Mouse (Mus musculus): ENCODE measurements around the gene Fam234b. TPM values are rescaled to one million over a fixed set of nuclear protein-coding genes. Genes with fewer than 3 reads are reported as not detected.

Fam234b gene
- polyA plus RNA-seq, 1 experiment from 2014 or later, result 17.1 TPM

DNA sequence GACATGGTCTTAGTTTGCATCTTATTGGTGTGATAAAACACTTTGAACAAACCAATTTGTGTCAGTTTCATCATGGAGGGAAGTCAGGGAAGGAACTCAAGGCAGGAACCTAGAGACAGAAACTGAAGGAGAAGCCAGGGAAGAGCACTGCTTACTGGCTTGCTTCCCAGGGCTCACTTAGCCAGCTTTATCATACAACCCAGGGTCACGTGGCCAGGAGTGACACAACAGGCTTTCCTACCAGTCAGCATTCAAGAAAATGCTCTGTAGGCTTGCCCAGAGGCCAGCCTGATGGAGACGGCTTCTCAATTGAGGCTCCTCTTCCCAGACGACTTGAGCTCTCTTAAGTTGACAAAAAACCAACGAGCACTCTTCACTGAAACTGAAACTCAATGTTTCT, 2.9 kb upstream of the Fam234b start:
- DNase-seq (no peak), ATAC-seq (no peak)
- no peaks in the 10 kb centered on the region for H3K27me3 ChIP-seq (ENCODE audit: insufficient read depth, low read length)
- no peak overlapping the region for H3K4me3 ChIP-seq (ENCODE audit: low read depth, low read length)
- H3K9ac ChIP-seq (replicated peaks), result no peak overlapping the region
- WGBS (ENCODE audit: insufficient replicate concordance), result 65% methylated on average over 4 of the region's 4 CpGs
- peak overlapping the region; percentile 58; the same call in 1 of the 2 replicates for H3K27ac ChIP-seq (ENCODE audit: low read depth)
- peak overlapping the region; percentile 82 for H3K4me2 ChIP-seq (ENCODE audit: low read depth, low read length)
- H3K4me1 ChIP-seq (ENCODE audit: insufficient read depth), result peaks cover 28% of the 10 kb centered on the region
- no peaks in the 10 kb centered on the region for H3K9me3 ChIP-seq (ENCODE audit: low read length)
- no peaks in the 10 kb centered on the region for H3K36me3 ChIP-seq (replicated peaks; ENCODE audit: insufficient read depth, low read length)
- no peak for TF ChIP-seq EP300 (IDR thresholded peaks at IDR 0.05; ENCODE audit: low read depth)
- no peak for TF ChIP-seq CTCF (IDR thresholded peaks at IDR 0.05; ENCODE audit: low read depth)

DNA sequence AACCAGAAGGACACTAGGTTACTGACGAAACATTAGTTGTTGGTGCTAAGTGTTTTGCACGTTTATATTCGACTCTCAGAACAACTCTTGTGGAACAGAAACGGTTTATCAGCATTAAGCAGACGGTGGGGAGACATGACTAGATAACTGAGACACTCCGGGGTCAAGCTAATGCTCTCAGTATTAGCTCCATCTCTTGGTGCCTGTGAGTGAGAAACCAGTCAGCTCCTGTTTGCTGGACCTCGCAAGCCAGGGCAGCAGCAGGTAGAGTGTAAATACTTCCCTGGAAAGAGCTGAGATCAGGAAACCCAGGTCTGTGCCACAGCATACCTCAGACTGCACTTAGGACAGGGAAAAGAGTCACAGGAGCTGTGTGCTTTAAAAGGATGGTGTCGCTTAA, 1.1 kb upstream of the Fam234b start:
- peak; percentile 97 for TF ChIP-seq EP300 (IDR thresholded peaks at IDR 0.05; ENCODE audit: low read depth)
- TF ChIP-seq CTCF (IDR thresholded peaks at IDR 0.05; ENCODE audit: low read depth), result no peak
- ATAC-seq (peak; percentile 66), DNase-seq (peak; percentile 41)
- Histone ChIP-seq H3K36me3 (replicated peaks; ENCODE audit: insufficient read depth, low read length) (no peaks in the 10 kb centered on the region), H3K27ac (ENCODE audit: low read depth) (peak overlapping the region; percentile 95), H3K4me2 (ENCODE audit: low read depth, low read length) (peak overlapping the region; percentile 82), H3K4me3 (ENCODE audit: low read depth, low read length) (peak overlapping the region; percentile 90), H3K9ac (replicated peaks) (peak overlapping the region; percentile 85), H3K4me1 (ENCODE audit: insufficient read depth) (peaks cover 39% of the 10 kb centered on the region), H3K27me3 (ENCODE audit: insufficient read depth, low read length) (no peaks in the 10 kb centered on the region), H3K9me3 (ENCODE audit: low read length) (no peaks in the 10 kb centered on the region)
- 40% methylated on average over 8 of the region's 8 CpGs for WGBS (ENCODE audit: insufficient replicate concordance)

DNA sequence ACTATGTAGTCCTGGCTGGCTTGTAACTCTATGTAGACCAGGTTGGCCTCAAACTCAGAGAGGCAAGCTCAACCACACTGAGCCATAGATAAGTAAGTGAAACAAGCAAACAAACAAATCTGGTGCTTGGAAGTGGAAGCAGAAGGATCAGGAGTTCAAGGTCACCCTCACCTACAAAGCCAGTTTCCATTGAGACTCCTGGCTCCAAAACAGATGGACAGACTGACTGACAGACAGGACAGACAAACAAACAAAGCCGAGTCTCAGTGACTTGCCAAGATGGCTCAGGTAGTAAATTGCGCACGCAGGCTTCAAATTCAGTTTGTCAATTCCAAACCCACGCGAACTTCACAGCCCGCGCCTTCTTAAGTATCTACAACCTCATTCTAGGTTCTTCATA, 331 bp upstream of the Fam234b start:
- H3K4me2 ChIP-seq (ENCODE audit: low read depth, low read length), result peak overlapping the region; percentile 82
- H3K9me3 ChIP-seq (ENCODE audit: low read length), result no peaks in the 10 kb centered on the region
- no peaks in the 10 kb centered on the region for H3K27me3 ChIP-seq (ENCODE audit: insufficient read depth, low read length)
- peak; percentile 4 for ATAC-seq
- 5% methylated on average over 7 of the region's 7 CpGs for WGBS (ENCODE audit: insufficient replicate concordance)
- H3K27ac ChIP-seq (ENCODE audit: low read depth), result peak overlapping the region; percentile 95
- no peak for DNase-seq
- no peaks in the 10 kb centered on the region for H3K36me3 ChIP-seq (replicated peaks; ENCODE audit: insufficient read depth, low read length)
- peak overlapping the region; percentile 85 for H3K9ac ChIP-seq (replicated peaks)
- H3K4me3 ChIP-seq (ENCODE audit: low read depth, low read length), result peak overlapping the region; percentile 90
- TF ChIP-seq EP300 (IDR thresholded peaks at IDR 0.05; ENCODE audit: low read depth) (no peak), CTCF (IDR thresholded peaks at IDR 0.05; ENCODE audit: low read depth) (no peak)
- H3K4me1 ChIP-seq (ENCODE audit: insufficient read depth), result peaks cover 40% of the 10 kb centered on the region

DNA sequence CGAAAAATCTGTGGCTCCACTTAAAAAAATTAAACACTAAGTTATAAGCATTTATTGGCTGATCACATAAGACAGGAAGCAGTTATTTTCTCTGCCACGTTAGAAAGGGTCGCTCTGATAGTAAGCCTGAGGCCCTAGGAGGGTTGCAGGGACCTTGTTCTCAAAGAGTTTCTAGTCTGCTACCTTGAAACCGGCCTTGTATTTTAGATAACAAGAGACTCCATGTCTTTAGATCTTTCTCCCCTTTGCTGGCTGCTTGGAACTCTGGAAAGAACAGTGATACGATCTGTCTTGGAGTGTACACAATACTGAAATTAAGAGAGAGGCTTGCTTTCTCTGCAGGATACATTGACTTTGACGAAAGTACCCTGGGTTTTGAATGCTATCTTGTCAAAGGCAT, 949 bp downstream of the Fam234b start:
- DNase-seq (no peak), ATAC-seq (no peak)
- H3K4me1 ChIP-seq (ENCODE audit: insufficient read depth), result peaks cover 35% of the 10 kb centered on the region
- TF ChIP-seq EP300 (IDR thresholded peaks at IDR 0.05; ENCODE audit: low read depth) (no peak), CTCF (IDR thresholded peaks at IDR 0.05; ENCODE audit: low read depth) (no peak)
- peak overlapping the region; percentile 85 for H3K9ac ChIP-seq (replicated peaks)
- peak overlapping the region; percentile 95 for H3K27ac ChIP-seq (ENCODE audit: low read depth)
- peak overlapping the region; percentile 82 for H3K4me2 ChIP-seq (ENCODE audit: low read depth, low read length)
- peak overlapping the region; percentile 90 for H3K4me3 ChIP-seq (ENCODE audit: low read depth, low read length)
- no peaks in the 10 kb centered on the region for H3K27me3 ChIP-seq (ENCODE audit: insufficient read depth, low read length)
- WGBS (ENCODE audit: insufficient replicate concordance), result 37% methylated on average over 6 of the region's 6 CpGs
- H3K36me3 ChIP-seq (replicated peaks; ENCODE audit: insufficient read depth, low read length), result no peaks in the 10 kb centered on the region
- H3K9me3 ChIP-seq (ENCODE audit: low read length), result no peaks in the 10 kb centered on the region

DNA sequence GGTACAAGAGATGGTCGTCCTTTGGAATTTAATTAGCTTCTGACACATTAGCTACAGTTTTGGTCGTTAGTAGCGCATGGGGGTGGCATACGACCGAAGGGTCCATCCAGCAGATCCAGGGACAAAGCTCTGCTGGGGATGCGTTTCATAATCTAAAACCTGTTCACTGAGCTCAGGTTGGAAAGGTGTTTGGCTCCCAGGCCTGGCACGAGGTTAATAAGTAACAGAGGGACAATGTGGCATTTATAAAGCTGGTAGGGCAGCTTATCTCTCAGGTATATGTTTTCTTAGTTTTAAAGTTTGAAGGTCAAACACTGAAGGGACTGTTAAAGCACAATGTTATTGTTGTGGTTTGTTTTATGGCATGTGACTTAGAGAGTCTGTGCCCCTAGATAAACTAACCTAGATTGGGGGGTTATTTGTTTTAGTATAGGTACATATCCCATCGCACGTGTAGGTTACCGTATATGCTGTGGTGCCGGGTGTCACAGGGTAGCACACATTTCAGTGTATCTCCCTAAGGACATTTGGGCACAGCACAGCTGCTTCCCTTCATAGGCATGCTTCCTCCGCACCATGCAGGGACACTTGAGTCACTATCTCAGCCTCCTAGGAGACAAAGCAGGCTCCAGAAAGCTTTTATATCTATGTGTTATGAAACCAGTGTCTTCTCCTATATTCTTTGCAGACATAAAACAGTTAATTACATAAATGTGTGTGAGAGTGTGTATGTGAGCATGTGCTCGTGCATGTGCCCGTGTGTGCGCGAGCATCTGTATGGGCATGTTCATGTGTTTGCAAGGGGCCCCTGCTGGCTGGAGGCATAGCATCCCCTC, 2.6 kb downstream of the Fam234b start:
- ATAC-seq, result no peak
- DNase-seq, result no peak
- WGBS (ENCODE audit: insufficient replicate concordance), result 60% methylated on average over 16 of the region's 16 CpGs
- peak overlapping the region; percentile 82 for H3K4me2 ChIP-seq (ENCODE audit: low read depth, low read length)
- peak overlapping the region; percentile 90 for H3K4me3 ChIP-seq (ENCODE audit: low read depth, low read length)
- H3K36me3 ChIP-seq (replicated peaks; ENCODE audit: insufficient read depth, low read length), result no peaks in the 10 kb centered on the region
- no peak for TF ChIP-seq EP300 (IDR thresholded peaks at IDR 0.05; ENCODE audit: low read depth)
- no peak for TF ChIP-seq CTCF (IDR thresholded peaks at IDR 0.05; ENCODE audit: low read depth)
- H3K27ac ChIP-seq (ENCODE audit: low read depth), result peak overlapping the region; percentile 95; the same call in 1 of the 2 replicates
- peak overlapping the region; percentile 85; the same call in 1 of the 2 replicates for H3K9ac ChIP-seq (replicated peaks)
- peaks cover 28% of the 10 kb centered on the region for H3K4me1 ChIP-seq (ENCODE audit: insufficient read depth)
- no peaks in the 10 kb centered on the region for H3K9me3 ChIP-seq (ENCODE audit: low read length)
- H3K27me3 ChIP-seq (ENCODE audit: insufficient read depth, low read length), result no peaks in the 10 kb centered on the region

DNA sequence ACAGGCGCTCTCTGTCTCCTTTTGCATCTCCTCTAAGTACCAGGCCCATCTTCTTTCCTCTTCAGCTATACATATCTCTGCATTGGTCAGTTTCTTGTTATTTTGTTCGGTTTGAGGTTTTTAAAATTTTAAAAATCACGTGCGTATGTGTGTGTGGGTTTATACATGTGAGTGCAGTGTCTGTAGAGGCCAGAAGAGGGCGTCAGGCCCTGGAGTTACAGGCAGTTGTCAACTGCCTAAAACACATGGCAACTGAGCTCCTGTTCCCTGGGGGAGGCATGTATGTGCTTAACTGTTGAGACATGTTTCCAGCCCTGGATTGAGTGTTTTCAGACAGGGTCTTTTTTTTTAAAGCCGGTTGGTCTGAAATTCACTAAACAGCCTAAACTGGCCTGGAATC, 4.9 kb downstream of the Fam234b start:
- 92% methylated on average over 6 of the region's 6 CpGs for WGBS (ENCODE audit: insufficient replicate concordance)
- no peak for DNase-seq
- no peaks in the 10 kb centered on the region for H3K9me3 ChIP-seq (ENCODE audit: low read length)
- no peak overlapping the region for H3K9ac ChIP-seq (replicated peaks)
- no peak overlapping the region for H3K4me3 ChIP-seq (ENCODE audit: low read depth, low read length)
- H3K27me3 ChIP-seq (ENCODE audit: insufficient read depth, low read length), result no peaks in the 10 kb centered on the region
- TF ChIP-seq EP300 (IDR thresholded peaks at IDR 0.05; ENCODE audit: low read depth) (no peak), CTCF (IDR thresholded peaks at IDR 0.05; ENCODE audit: low read depth) (peak; percentile 48)
- no peak overlapping the region for H3K4me2 ChIP-seq (ENCODE audit: low read depth, low read length)
- no peaks in the 10 kb centered on the region for H3K36me3 ChIP-seq (replicated peaks; ENCODE audit: insufficient read depth, low read length)
- peaks cover 32% of the 10 kb centered on the region for H3K4me1 ChIP-seq (ENCODE audit: insufficient read depth)
- no peak overlapping the region for H3K27ac ChIP-seq (ENCODE audit: low read depth)
- no peak for ATAC-seq

Data from liver, postnatal 0 days (tissue).